Mouse (Mus musculus) embryonic fibroblast, embryonic 13.5 days (primary cell): ENCODE measurements at regions not wholly inside any gene's neighbourhood (a gene's known extent, or its start where the extent isn't known, plus 50 kb on each side); places are given as distances from the start of the nearest gene placed in this dataset.

Source experiments
- H3K27ac ChIP-seq: 2 replicates; pipeline ENCODE4 v1.5.1; 2012; ENCODE audit warnings: low read length, control low read depth, inconsistent platforms; ENCODE audit not compliant: insufficient read depth
- H3K4me1 ChIP-seq: 2 replicates; pipeline ENCODE4 v1.6.1; 2011; ENCODE audit warnings: low read length; ENCODE audit not compliant: control insufficient read depth, insufficient read depth
- H3K4me3 ChIP-seq: 2 replicates; pipeline ENCODE4 v1.5.1; 2011; ENCODE audit warnings: mild to moderate bottlenecking, control low read depth, low read length; ENCODE audit not compliant: insufficient read depth
- CTCF ChIP-seq: IDR thresholded peaks from 2 replicates; pipeline ENCODE4 v1.5.1; 2011; ENCODE audit warnings: mild to moderate bottlenecking, control low read depth, low read length, moderate library complexity, borderline replicate concordance; ENCODE audit not compliant: insufficient read depth
- POLR2A ChIP-seq: IDR thresholded peaks from 2 replicates; pipeline ENCODE4 v1.6.1; 2011; ENCODE audit warnings: low read depth, mild to moderate bottlenecking, control low read depth, low read length, moderate library complexity

DNA sequence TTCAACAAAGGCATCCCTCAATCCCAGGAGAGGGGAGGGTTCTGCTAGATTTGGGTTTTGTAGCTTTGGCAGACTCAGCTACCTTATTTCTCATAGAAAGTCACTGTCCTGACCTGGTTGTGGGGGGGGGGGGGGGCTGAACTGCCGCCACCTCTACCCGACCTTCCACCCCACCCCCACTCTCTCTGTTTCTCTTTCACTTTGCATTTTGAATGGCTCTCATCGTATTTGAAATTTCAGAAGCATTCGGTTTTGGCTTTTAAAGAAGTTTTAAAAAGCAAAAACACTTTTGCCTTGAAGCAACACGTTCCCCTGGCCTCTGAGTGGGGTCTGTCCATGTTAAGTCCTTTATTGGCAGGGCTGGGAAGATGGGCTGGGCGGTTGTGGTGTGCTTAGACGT lies 113.5 kb downstream of the Cdc5l start:
- TF ChIP-seq CTCF: no peak
- Histone ChIP-seq H3K27ac (no peak overlapping the region), H3K4me3 (no peak overlapping the region), H3K4me1 (no peaks in the 10 kb centered on the region)

DNA sequence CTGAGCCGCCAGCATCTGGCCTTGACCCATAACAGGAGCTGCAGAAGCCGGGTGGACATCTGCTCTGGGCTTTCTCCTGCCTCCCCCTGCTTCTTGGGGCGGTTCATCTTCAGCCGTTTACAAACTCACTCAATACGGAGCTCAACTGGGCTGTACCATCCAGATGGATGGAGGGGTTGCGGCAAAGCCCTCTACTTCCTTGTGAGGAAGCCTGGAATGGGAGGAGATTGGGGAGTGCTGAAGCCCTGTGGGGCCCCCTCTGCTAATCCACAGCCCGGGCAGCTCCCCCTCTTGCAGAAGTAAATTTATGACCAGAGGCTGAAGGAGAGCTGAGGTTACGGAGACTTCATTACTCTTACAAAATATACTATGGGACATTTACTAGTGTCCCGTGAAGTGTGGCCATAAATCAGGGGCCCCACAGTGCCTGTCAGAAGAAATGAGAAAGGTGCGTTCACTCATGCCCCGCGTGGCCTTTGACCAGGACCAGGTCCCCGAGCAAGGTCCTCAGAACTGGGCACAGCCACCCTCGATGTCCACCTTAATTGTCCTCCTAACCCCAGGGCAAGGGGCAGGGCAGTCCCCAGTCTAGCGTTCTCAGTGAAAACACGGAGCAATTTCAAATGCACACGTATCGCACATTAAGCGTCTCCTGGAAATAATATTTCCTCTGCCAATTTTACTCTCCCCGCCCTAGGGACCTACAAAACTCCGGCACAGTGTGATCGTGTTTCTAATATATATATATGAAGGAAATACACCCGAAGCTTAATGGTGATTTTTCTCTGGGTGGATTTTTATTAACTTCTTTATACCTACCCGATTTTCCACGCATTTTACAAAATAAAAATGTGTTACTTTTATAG lies 115.1 kb downstream of the Cdc5l start:
- H3K27ac ChIP-seq: no peak overlapping the region
- no peak for TF ChIP-seq POLR2A
- TF ChIP-seq CTCF: no peak
- no peak overlapping the region for H3K4me3 ChIP-seq
- H3K4me1 ChIP-seq: no peaks in the 10 kb centered on the region

DNA sequence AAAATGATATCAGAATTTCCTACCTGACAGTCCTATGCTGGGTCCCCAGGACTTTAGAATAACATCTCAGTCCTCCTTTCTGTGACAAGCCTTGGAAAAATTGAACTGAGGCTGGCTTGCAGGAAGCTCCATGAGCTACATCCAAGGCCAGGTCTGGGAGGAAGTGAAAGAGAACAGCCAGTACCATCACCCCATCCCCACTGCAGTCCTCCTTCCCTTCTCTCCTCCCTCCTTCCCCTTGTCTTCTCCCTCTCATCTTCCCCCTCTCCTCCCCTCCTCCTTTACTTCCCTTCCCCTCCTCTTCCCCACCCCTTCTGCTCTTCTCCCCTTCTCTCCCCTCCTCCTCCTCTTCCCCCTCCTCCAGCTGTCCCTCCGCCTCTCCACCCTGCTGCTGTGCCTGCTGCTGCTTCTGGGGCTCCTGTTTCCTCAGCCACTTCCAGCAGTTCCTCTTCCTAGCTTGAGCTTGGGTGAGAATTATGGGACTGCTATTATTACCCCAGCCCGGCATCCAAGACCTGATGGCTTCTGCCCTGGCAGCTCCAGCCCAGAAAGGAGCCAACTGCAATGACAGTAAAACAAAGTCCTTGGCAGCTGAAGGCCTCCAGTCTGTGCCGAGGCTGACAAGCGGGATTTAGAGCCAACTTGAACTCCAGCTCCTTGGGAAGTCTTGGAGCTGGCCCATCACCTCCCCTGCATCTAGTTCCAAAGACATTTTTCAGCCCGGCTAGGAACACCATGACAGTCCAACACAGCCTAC lies 120.8 kb downstream of the Cdc5l start:
- Histone ChIP-seq H3K4me1 (no peaks in the 10 kb centered on the region), H3K4me3 (no peak overlapping the region), H3K27ac (no peak overlapping the region)
- TF ChIP-seq POLR2A (no peak), CTCF (no peak)

DNA sequence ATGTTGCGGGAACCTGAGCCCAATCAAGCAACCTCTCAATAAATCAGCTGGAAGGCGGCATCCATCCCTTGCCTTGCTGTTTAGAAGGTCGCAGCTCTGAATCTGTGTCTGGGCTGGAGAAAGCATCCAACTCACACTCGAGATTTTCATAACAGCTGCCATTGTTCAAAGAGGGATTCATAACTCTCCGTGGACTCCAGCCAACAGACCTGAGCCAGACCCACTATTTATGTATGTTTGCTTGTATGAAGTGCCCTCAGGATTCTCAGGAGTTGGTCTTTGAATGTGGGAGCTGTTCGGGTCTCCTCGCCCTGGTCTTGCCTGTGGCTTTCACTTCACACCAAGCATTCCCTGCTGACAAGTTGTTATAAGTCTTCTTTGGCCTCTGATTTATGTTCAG lies 127.0 kb downstream of the Cdc5l start:
- no peaks in the 10 kb centered on the region for H3K4me1 ChIP-seq
- H3K4me3 ChIP-seq: no peak overlapping the region
- TF ChIP-seq POLR2A: no peak
- TF ChIP-seq CTCF: no peak
- no peak overlapping the region for H3K27ac ChIP-seq

DNA sequence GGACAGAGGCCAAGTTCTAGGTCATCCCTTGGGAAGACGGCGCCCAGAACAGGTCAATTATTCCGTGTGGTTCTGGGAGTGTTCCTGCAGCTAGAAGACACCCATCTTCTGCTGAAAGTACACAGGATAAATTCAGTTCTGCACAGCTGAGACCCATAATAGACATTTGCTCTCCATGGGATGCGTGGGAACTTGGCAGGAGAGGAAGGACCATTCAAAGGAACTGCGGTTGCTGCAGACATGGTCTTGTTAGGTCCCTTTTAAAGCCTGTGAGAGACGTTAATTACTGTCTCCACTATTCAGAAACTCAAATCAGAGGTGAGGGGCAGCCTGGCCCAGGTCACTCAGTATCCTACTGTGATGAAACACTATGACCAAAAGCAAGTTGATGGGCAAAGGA lies 130.4 kb downstream of the Cdc5l start:
- Histone ChIP-seq H3K4me1 (no peaks in the 10 kb centered on the region), H3K27ac (no peak overlapping the region), H3K4me3 (no peak overlapping the region)
- TF ChIP-seq POLR2A: no peak
- TF ChIP-seq CTCF: no peak

DNA sequence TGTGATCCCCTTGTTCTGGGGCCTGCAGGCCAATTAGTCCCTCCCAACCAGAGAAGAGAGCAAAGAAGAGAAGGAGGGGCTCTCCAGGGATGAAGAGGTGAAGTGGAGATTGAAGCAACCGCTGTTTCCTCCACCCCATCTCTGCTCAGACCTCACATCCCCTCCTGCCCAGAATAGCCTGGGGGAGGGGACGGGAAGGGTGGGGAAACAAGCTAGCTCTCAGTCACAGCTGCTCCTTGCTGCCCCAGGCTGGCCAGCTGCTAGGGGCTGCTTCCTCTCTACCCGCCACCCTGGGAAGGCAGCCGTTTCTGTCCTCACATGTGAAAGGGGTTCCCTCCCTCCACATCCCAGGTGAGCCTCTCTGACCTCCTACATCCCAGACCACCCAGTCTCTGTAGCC lies 135.2 kb downstream of the Cdc5l start:
- Histone ChIP-seq H3K27ac (no peak overlapping the region), H3K4me3 (no peak overlapping the region), H3K4me1 (no peaks in the 10 kb centered on the region)
- TF ChIP-seq CTCF (no peak), POLR2A (no peak)

DNA sequence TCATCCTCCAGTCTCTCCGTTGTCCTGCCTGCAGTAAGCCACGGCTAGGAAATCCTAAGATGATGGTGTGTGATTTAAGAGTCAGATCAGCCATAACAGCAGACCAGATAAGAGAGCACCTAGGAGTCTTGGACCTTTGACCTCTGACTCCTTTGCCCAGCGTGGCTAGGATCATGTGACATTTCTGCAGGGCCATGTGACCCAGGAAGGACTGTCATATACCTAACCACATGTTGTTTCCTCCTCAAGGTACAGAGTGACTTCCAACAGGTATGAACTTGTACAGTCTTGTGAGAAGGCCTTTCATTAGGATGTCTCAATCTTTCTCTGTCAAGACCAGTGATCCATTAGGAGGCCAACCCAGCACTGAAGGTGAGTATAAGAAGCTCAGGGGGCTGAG lies 135.7 kb downstream of the Cdc5l start:
- no peaks in the 10 kb centered on the region for H3K4me1 ChIP-seq
- TF ChIP-seq POLR2A (no peak), CTCF (no peak)
- no peak overlapping the region for H3K4me3 ChIP-seq
- no peak overlapping the region for H3K27ac ChIP-seq

DNA sequence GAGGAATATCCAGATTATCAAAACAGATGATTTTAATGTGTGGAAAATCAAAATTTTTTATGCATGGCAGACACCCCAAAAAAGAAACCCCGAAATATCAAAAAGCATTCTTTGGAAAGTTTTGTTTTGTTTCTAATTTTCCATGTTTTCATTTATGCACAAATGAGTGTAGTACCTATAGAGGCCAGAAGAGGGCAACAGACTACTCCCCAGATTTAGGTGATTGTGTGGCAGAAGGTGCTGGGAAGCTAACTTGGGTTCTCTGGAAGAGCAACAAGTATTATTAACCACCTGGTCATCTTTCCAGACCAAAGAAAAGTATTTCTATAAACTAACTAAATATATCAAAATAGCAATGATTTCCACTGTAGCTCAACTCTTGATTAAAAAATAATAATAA lies 137.2 kb downstream of the Cdc5l start:
- no peak overlapping the region for H3K27ac ChIP-seq
- TF ChIP-seq CTCF: no peak
- no peaks in the 10 kb centered on the region for H3K4me1 ChIP-seq
- no peak overlapping the region for H3K4me3 ChIP-seq

DNA sequence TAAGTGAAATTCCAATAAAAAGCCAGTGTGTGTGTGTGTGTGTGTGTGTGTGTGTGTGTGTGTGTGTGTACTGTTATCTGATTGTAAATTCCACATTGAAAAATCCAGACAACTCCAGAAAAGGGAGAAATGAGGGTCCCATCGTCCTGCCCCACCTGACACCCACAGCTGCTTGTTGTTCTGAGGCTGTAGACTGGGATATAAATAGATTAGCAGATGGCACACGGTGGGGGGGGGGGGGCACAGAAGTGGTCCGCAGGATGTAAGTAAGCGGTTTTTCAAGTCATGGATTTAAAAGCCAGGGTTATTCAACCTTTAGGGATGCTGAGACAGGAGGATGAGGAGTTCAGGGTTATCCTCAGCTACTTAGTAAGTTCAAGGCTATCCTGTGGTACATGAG lies 138.7 kb downstream of the Cdc5l start:
- Histone ChIP-seq H3K4me1 (no peaks in the 10 kb centered on the region), H3K4me3 (no peak overlapping the region), H3K27ac (no peak overlapping the region)
- TF ChIP-seq CTCF: no peak
- TF ChIP-seq POLR2A: no peak

DNA sequence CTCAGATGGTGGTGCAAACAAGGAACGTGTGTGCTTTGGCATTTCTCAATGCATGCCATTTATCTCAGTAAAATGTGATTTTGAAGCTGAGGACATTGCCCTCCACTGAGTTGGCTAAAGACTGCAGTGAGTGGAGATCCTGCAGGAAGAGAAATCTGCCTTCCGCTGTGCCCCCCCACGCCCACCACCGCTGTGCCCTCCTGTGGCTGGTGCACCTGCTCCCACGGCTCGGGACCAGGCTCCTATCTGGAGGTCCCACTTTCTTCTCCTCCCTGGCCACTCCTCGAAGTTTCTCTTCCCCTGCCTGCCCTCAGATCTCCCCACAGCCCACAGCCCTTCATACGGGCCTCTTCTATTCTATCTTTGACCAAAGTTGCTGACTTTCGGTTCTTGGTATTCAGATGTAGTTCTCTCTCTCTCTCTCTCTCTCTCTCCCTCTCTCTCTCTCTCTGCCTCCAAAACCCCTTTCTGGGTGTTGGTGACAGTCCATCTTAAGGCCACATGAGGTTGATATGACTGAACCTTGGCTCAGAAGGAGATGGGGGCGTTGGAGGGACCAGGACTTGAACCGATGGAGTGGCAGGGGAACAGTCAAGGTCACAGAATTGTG lies 139.2 kb downstream of the Cdc5l start:
- no peak for TF ChIP-seq CTCF
- no peak for TF ChIP-seq POLR2A
- no peak overlapping the region for H3K4me3 ChIP-seq
- no peaks in the 10 kb centered on the region for H3K4me1 ChIP-seq
- H3K27ac ChIP-seq: no peak overlapping the region

DNA sequence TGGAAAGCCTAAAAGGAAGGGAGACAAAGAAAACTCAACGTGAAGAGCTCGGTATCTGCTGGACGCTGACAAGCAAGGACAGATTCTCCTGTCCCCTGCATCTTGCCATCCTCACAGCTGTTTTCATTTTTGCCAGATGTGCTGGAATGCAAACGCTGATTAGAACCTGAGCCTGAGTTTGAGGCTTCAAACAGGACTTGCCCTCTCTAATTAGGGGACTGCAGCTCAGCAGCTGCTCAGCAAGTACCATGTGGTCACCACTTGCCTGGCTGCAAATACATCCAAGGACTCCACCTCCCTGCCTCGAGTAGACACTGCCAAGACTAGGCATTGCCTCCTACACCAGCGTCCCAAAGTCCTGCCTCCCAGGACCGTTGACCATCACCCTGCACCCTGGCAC lies 140.7 kb downstream of the Cdc5l start:
- no peak overlapping the region for H3K4me3 ChIP-seq
- H3K4me1 ChIP-seq: no peaks in the 10 kb centered on the region
- no peak overlapping the region for H3K27ac ChIP-seq
- TF ChIP-seq POLR2A (no peak), CTCF (no peak)
